Mouse (Mus musculus): ENCODE data around the gene Magel2. TPM values are rescaled to one million over a fixed set of nuclear protein-coding genes. Genes with fewer than 3 reads are reported as not detected.

Magel2 gene
- polyA plus RNA-seq, 1 experiment from 2014 or later: 3.6 TPM

DNA sequence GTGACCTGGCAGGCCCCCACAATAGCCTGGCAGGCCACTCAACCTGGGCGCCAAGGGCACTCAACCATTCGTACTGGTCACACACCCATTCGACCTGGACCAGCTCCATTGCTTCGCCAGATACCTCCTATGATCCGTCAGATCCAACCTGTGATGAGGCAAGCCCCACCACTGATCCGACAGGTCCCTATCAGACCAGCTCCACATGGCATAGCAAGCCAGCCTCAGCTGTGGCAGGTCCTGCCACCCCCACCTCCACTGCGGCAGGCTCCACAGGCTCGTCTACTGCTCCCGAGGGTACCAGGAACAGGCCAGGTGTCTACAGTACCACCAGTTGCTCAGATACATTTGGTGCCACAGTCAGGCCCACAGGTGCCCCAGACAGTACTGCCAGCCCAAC, 1.7 kb downstream of the Magel2 start:
- no peak overlapping the region for H3K27ac ChIP-seq
- H3K4me3 ChIP-seq (replicated peaks): no peak overlapping the region
- H3K4me1 ChIP-seq (replicated peaks): peaks cover 7% of the 10 kb centered on the region; the same call in 1 of the 2 replicates
- H3K36me3 ChIP-seq: no peaks in the 10 kb centered on the region
- no peak for ATAC-seq (ENCODE audit: insufficient number of reproducible peaks, insufficient read depth, low FRiP score, low TSS enrichment, low read depth)
- no peaks in the 10 kb centered on the region for H3K27me3 ChIP-seq
- H3K9ac ChIP-seq (replicated peaks): no peak overlapping the region
- no peak overlapping the region for H3K4me2 ChIP-seq
- H3K9me3 ChIP-seq: peaks cover 34% of the 10 kb centered on the region; the same call in 1 of the 2 replicates
- 96% methylated on average over 9 of the region's 9 CpGs for WGBS

DNA sequence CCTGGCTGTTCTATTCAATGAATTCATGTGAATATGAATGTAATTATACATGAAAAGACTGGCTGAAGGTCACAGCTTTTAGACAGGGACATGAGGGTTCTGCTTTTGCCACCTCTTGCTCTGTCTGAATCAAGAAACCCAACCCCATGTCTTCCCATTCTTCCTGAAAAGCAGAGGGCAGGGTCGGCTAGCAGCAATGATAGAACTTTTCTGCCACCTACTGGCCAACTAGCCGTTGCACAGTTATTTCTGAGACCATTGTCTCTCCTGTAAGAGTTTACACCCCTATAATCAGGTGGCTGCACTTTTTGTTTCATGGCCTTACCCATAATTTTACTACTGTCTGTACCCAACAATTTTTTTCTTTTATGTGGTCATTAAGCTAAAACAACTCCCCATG, 5.6 kb downstream of the Magel2 start:
- H3K4me2 ChIP-seq: no peak overlapping the region
- WGBS: 8% methylated on average over 2 of the region's 2 CpGs
- no peaks in the 10 kb centered on the region for H3K27me3 ChIP-seq
- no peak overlapping the region for H3K9ac ChIP-seq (replicated peaks)
- H3K36me3 ChIP-seq: no peaks in the 10 kb centered on the region
- H3K4me3 ChIP-seq (replicated peaks): no peak overlapping the region
- no peak for ATAC-seq (ENCODE audit: insufficient number of reproducible peaks, insufficient read depth, low FRiP score, low TSS enrichment, low read depth)
- no peak overlapping the region for H3K27ac ChIP-seq
- H3K4me1 ChIP-seq (replicated peaks): peaks cover 7% of the 10 kb centered on the region; the same call in 1 of the 2 replicates
- peaks cover 27% of the 10 kb centered on the region; the same call in 1 of the 2 replicates for H3K9me3 ChIP-seq

DNA sequence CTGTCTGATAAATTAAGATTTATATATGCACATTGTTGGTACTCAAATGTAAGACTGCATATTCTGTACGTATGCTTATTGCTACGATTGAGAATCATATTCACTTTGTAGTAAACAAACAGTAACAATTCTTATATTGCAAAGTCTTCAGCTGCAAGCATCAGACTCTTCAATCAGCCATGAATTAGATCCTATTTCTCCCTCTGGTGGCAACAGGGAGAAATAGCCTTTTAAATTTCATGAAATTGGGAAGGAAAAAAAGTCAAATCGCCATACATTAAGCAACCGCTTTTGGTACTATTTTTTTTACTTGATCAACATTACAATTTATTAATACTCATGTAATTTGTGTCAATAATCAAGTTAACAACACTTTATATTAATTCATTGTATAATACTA, 11.5 kb downstream of the Magel2 start:
- H3K9ac ChIP-seq (replicated peaks): no peak overlapping the region
- no peak for ATAC-seq (ENCODE audit: insufficient number of reproducible peaks, insufficient read depth, low FRiP score, low TSS enrichment, low read depth)
- H3K36me3 ChIP-seq: no peaks in the 10 kb centered on the region
- WGBS: 45% methylated on average over 4 of the region's 4 CpGs
- H3K27ac ChIP-seq: no peak overlapping the region
- H3K27me3 ChIP-seq: no peaks in the 10 kb centered on the region
- no peak overlapping the region for H3K4me3 ChIP-seq (replicated peaks)
- no peak overlapping the region for H3K4me2 ChIP-seq
- no peaks in the 10 kb centered on the region for H3K9me3 ChIP-seq
- no peaks in the 10 kb centered on the region for H3K4me1 ChIP-seq (replicated peaks)

DNA sequence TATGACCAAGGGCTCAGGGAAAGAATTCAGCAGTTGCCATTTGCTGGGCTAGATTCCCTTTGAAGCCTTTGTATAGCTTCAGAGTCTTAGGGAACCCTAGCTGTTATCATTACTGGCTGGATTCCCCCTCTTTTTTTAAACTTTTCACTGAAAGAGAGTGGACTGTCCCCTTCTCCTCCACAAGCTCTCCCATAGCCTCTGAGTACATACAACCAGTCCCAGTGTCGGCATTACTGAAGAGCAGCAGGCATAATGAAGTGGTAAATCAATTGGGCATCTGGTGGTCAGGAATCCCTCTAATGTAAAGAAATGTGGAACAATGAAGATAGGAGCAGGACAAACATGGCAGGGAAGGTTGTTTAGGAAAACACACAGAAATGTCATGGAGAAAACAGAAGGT, 15.4 kb downstream of the Magel2 start:
- no peaks in the 10 kb centered on the region for H3K36me3 ChIP-seq
- no peaks in the 10 kb centered on the region for H3K4me1 ChIP-seq (replicated peaks)
- no peak overlapping the region for H3K27ac ChIP-seq
- H3K4me2 ChIP-seq: no peak overlapping the region
- no peaks in the 10 kb centered on the region for H3K9me3 ChIP-seq
- 52% methylated on average over 1 of the region's 1 CpGs for WGBS
- H3K4me3 ChIP-seq (replicated peaks): no peak overlapping the region
- H3K27me3 ChIP-seq: no peaks in the 10 kb centered on the region
- ATAC-seq (ENCODE audit: insufficient number of reproducible peaks, insufficient read depth, low FRiP score, low TSS enrichment, low read depth): no peak
- H3K9ac ChIP-seq (replicated peaks): no peak overlapping the region

DNA sequence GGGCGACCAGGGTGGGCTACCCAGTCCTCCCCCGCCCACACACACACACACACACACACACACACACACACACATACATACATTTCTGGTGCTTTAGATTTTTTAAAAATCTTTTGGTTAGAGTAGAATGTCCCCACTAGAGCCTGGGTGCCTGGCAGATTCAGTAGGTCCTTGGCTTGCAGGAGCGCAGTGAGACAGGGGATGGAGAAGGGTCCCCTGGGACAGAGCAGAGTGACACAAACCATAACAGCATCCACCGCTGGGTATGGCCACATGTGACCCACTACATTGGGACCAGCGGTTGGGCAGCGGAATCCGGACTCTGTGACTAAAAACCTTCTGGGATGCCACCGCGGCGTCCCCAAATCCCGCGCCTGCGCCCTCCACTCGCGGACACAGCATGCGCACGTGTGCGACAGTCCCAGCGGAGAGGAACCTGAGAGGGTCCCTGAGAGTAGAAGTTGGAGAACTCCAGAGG, 29.8 kb downstream of the Magel2 start:
- Histone ChIP-seq H3K9ac (replicated peaks) (peak overlapping the region; percentile 27; the same call in 1 of the 2 replicates), H3K4me2 (peak overlapping the region; percentile 50), H3K4me1 (replicated peaks) (no peaks in the 10 kb centered on the region), H3K36me3 (no peaks in the 10 kb centered on the region), H3K27me3 (no peaks in the 10 kb centered on the region), H3K9me3 (peaks cover 4% of the 10 kb centered on the region; the same call in 1 of the 2 replicates), H3K27ac (no peak overlapping the region), H3K4me3 (replicated peaks) (peak overlapping the region; percentile 27)
- 50% methylated on average over 19 of the region's 19 CpGs for WGBS
- no peak for ATAC-seq (ENCODE audit: insufficient number of reproducible peaks, insufficient read depth, low FRiP score, low TSS enrichment, low read depth)

DNA sequence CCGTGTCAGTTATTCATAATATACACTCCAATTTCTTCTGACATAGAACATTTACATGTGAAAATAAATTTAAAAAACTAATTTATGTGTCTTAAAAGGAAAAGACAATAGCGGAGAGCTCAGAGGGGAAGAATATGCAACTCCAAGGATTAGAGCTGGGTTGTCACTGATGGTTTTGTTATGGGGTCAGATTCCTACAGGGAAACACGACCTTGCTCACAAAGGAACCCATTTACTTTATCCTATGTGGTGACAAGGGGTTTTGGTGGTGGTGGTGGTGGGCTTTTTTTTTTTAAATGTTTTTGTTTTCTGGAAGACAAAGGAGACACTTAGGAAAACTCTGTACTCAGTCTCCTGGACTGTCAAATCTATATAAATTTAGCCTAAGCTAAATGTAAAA, 31.0 kb downstream of the Magel2 start:
- ATAC-seq (ENCODE audit: insufficient number of reproducible peaks, insufficient read depth, low FRiP score, low TSS enrichment, low read depth): no peak
- 48% methylated on average over 3 of the region's 3 CpGs for WGBS
- no peaks in the 10 kb centered on the region for H3K36me3 ChIP-seq
- no peak overlapping the region for H3K4me3 ChIP-seq (replicated peaks)
- H3K27ac ChIP-seq: no peak overlapping the region
- no peak overlapping the region for H3K9ac ChIP-seq (replicated peaks)
- H3K4me1 ChIP-seq (replicated peaks): no peaks in the 10 kb centered on the region
- H3K4me2 ChIP-seq: no peak overlapping the region
- H3K27me3 ChIP-seq: no peaks in the 10 kb centered on the region
- H3K9me3 ChIP-seq: peaks cover 8% of the 10 kb centered on the region; the same call in 1 of the 2 replicates

DNA sequence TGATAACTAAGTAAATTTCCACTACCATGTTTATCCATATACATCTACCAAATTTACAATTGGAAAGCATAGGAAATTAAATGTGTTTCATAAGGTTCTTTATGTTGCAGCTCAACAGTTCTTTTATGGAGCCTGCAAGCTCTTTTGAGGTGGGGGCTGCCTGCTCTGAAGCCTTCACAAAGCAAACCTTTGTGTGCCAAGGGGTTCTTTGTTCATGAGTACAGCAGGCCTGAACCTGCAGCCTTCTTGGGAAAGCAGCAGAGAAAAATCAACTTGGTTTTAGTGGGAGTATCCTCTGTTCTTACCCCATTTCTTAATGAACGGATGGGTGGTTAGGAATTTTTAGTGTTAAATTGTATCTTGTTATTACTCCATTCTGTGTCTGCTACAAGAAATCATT, 38.4 kb downstream of the Magel2 start:
- ATAC-seq (ENCODE audit: insufficient number of reproducible peaks, insufficient read depth, low FRiP score, low TSS enrichment, low read depth): no peak
- Histone ChIP-seq H3K9ac (replicated peaks) (no peak overlapping the region), H3K27me3 (no peaks in the 10 kb centered on the region), H3K4me2 (no peak overlapping the region), H3K4me3 (replicated peaks) (no peak overlapping the region), H3K36me3 (no peaks in the 10 kb centered on the region), H3K27ac (no peak overlapping the region), H3K4me1 (replicated peaks) (peaks cover 10% of the 10 kb centered on the region), H3K9me3 (peaks cover 14% of the 10 kb centered on the region; the same call in 1 of the 2 replicates)
- WGBS: 76% methylated on average over 1 of the region's 1 CpGs

DNA sequence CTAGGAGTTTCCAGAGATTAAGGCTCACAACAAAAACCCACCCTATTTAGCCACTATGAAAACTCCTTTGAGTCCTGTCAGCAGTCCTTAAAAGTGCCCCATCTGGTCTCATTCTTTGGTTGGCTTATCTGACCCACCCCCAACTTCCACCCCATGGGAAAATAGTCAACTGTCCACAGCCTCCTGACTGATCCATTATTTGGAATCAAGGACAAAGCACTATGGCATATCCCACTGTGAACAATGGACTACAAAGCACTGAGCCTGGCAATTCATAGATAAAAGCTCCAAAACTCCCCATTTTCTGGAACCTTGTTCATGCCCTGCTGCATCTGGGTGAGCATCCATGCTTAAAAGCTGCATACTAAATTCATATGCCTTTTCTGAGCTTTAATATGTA, 39.4 kb downstream of the Magel2 start:
- no peak overlapping the region for H3K27ac ChIP-seq

DNA sequence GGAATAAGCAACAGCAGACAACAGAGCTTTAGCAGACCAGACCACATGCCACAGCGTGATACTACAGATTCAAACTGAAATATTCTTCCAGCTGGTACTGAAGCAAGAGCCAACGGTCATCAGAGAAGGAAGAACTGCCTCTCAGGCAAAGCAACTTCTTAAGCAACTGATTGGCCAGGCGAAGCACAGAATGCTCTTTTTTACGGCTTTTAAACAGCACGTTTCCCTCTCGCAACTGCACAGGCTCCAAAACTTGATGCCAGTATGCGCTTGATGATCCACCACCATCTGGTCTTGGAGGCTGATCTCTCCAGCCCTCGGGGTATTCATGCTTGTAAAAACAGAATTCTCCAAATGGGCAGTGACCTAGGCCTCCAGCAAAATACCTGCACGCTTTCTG, 41.5 kb downstream of the Magel2 start:
- Histone ChIP-seq H3K36me3 (no peaks in the 10 kb centered on the region), H3K4me1 (replicated peaks) (peaks cover 10% of the 10 kb centered on the region), H3K27me3 (0 out of 2 replicates have a peak, but pooled peaks cover 3% of the 10 kb centered on the region), H3K9ac (replicated peaks) (no peak overlapping the region), H3K9me3 (peaks cover 13% of the 10 kb centered on the region; the same call in 1 of the 2 replicates), H3K4me2 (peak overlapping the region; percentile 78), H3K27ac (no peak overlapping the region), H3K4me3 (replicated peaks) (peak overlapping the region; percentile 68)
- no peak for ATAC-seq (ENCODE audit: insufficient number of reproducible peaks, insufficient read depth, low FRiP score, low TSS enrichment, low read depth)
- 84% methylated on average over 9 of the region's 9 CpGs for WGBS

More for the DNA sequence above, 39.4 kb downstream of the Magel2 start:
- Histone ChIP-seq H3K27me3 (no peaks in the 10 kb centered on the region), H3K9me3 (peaks cover 17% of the 10 kb centered on the region; the same call in 1 of the 2 replicates), H3K9ac (replicated peaks) (no peak overlapping the region), H3K4me1 (replicated peaks) (peaks cover 10% of the 10 kb centered on the region), H3K4me2 (no peak overlapping the region), H3K36me3 (no peaks in the 10 kb centered on the region), H3K4me3 (replicated peaks) (no peak overlapping the region)
- ATAC-seq (ENCODE audit: insufficient number of reproducible peaks, insufficient read depth, low FRiP score, low TSS enrichment, low read depth): no peak

DNA sequence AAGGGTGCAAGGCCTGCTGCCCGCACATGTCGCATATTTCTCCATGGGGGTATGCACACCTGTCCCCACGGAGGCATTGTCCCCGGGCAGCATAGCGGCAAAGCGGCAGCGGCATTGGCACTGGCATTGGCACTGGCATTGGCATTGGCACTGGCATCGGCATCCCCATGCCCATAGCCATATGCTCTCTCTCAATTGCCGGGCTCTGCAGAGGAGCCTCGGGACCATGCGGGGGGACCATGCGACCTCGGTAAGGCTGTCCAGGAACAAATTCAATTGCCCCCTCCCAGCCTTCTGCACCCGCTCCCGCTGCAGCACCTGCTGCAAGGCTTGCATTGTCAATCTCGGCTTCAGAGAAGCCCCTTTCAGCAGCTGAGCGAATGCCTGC, 42.3 kb downstream of the Magel2 start:
- Histone ChIP-seq H3K4me1 (replicated peaks) (peaks cover 10% of the 10 kb centered on the region), H3K4me3 (replicated peaks) (peak overlapping the region; percentile 68), H3K27ac (no peak overlapping the region), H3K27me3 (0 out of 2 replicates have a peak, but pooled peaks cover 4% of the 10 kb centered on the region), H3K9me3 (peaks cover 13% of the 10 kb centered on the region; the same call in 1 of the 2 replicates), H3K9ac (replicated peaks) (peak overlapping the region; percentile 74), H3K36me3 (no peaks in the 10 kb centered on the region), H3K4me2 (peak overlapping the region; percentile 78)
- ATAC-seq (ENCODE audit: insufficient number of reproducible peaks, insufficient read depth, low FRiP score, low TSS enrichment, low read depth): peak; percentile 45; the same call in 1 of the 2 replicates
- 62% methylated on average over 17 of the region's 17 CpGs for WGBS

DNA sequence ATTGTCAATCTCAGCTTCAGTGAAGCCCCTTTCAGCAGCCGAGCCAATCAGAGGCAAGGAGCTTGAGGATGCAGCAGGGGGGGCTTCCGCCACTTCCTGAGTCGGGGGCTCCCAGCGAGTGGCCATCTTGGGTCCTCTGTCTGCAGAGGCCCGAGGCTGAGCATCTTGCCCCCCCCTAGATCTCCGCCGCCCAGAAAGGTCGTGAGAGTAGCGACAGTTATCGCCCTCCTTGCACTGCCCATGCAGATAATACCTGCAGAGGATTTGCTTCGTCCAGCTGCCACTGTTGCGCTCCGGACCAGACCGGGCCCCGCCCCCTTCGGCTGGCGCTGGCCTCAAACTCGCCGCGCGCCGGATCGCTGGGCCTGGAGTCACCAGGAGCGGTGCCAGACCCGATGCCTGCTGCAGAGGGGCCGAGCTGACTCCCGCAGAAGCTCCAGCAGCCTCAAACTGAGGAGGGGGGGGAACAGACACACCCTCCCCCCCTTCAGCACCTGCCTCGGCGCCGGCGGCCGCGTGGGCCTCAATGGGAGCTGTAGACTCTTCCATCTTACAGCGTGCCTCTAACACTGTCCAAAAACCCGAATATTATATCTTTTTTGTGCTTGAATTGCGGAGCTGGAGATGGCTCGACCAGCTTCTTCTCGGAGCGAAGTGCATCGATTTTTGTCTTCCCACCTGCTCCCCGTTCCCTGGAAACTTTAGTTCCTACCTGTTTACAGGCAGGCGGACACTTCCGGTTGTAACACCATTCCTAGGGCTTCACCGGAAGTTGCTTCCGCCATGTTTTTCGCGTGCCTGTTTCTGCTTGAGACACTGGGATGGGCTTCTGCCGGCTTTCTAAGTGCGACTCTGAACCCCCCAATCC, 42.9 kb downstream of the Magel2 start, which contains the start of gene Mkrn3:
Gene Mkrn3 (minus strand): TSS at position 647 of the 868 bp plus-strand sequence.
- Histone ChIP-seq H3K27ac (peak within 1 kb of the TSS; percentile 59), H3K4me1 (replicated peaks) (peaks cover 10% of the 10 kb centered on the region), H3K36me3 (no peaks in the 10 kb centered on the region), H3K4me2 (peak within 1 kb of the TSS; percentile 78), H3K4me3 (replicated peaks) (peak within 1 kb of the TSS; percentile 68), H3K9ac (replicated peaks) (peak within 1 kb of the TSS; percentile 74), H3K27me3 (0 out of 2 replicates have a peak, but pooled peaks cover 4% of the 10 kb centered on the region), H3K9me3 (peaks cover 13% of the 10 kb centered on the region; the same call in 1 of the 2 replicates)
- ATAC-seq (ENCODE audit: insufficient number of reproducible peaks, insufficient read depth, low FRiP score, low TSS enrichment, low read depth): peak; percentile 81
- 23% methylated on average over 49 of the region's 49 CpGs for WGBS

Measured in limb, embryonic 12.5 days (tissue).